Mouse (Mus musculus): Measurements from ENCODE around the gene Sncb. TPM values are rescaled to one million over a fixed set of nuclear protein-coding genes. Genes with fewer than 3 reads are reported as not detected.

Sncb gene
- polyA plus RNA-seq, 1 experiment from 2014 or later: 1.1 TPM

- no peak for DNase-seq (ENCODE audit: extremely low spot score, low spot score)
- Histone ChIP-seq H3K4me1 (peaks cover 29% of the 10 kb centered on the region), H3K27me3 (ENCODE audit: poor library complexity, severe bottlenecking) (peaks cover 73% of the 10 kb centered on the region), H3K27ac (peak overlapping the region; percentile 35; the same call in 1 of the 2 replicates), H3K4me3 (peak overlapping the region; percentile 56), H3K9me3 (no peaks in the 10 kb centered on the region), H3K36me3 (replicated peaks) (no peaks in the 10 kb centered on the region)
- WGBS: 5% methylated on average over 44 of the region's 44 CpGs
Observed at GRCm38 (mm10) chr13:54765281-54766191, 859 bp downstream of the Sncb start.

DNA sequence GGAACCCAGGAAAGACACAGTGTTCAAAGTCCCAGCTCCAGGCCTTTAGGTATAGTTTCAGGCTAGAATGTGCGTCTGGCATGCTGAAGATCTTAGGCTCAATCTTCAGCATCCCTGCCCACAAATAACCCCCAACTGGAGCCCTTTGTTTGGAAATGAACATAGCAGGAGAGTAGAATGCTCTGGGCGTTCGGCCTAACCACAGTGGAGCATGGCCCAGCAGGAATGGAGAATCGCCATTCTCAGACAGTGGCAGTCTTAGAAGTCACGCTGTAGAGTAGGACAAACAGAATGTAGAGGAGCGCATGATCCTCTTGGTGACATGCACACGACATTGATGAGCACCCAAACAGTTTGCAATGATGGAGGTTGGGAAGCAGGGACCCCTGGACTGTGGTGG, 5.5 kb downstream of the Sncb start:
- peaks cover 55% of the 10 kb centered on the region for H3K4me1 ChIP-seq

DNA sequence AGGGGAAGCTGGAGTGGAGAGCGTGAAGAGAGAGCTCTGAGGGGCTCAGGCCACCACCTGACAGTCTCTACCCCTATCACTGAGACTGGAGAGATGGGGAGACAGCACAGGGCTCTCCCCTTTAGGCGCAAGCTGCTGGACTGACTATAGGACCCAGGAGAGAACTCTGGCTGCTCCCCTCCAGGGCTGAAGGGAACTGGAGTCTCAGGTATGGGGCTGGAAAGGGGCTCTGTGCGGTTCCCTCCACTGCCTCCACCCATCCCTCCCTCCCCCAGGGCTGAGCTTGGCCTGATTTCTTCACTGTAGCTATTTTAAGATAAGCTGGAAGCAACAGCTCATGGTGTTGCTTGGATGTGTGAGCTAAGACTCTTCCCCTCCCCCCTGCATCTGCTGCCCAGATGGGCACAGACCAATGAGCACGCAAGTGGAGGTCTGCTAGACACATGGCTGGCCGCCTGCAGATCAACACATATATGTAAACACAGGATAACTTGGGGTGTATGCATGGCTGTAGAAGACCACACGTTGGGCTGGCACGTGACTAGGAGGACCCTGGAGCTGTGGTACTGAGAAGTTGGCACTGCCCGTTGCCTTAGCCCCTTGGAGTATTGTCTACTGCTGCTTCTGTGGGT, 6.1 kb downstream of the Sncb start:
- Histone ChIP-seq H3K9me3 (no peaks in the 10 kb centered on the region), H3K4me1 (peaks cover 53% of the 10 kb centered on the region), H3K4me3 (no peak overlapping the region), H3K27ac (0 out of 2 replicates have a peak overlapping the region, but pooled peaks have one; percentile 15), H3K36me3 (replicated peaks) (no peaks in the 10 kb centered on the region), H3K27me3 (ENCODE audit: poor library complexity, severe bottlenecking) (peaks cover 86% of the 10 kb centered on the region)
- 65% methylated on average over 8 of the region's 8 CpGs for WGBS
- no peak for DNase-seq (ENCODE audit: extremely low spot score, low spot score)

More for the DNA sequence above, 5.5 kb downstream of the Sncb start:
- H3K9me3 ChIP-seq: no peaks in the 10 kb centered on the region
- H3K4me3 ChIP-seq: no peak overlapping the region
- H3K27ac ChIP-seq: no peak overlapping the region
- H3K36me3 ChIP-seq (replicated peaks): no peaks in the 10 kb centered on the region
- DNase-seq (ENCODE audit: extremely low spot score, low spot score): no peak
- WGBS: 82% methylated on average over 7 of the region's 7 CpGs
- H3K27me3 ChIP-seq (ENCODE audit: poor library complexity, severe bottlenecking): peaks cover 86% of the 10 kb centered on the region

GRCm38 (mm10) chr13:54759496-54759895, 6.9 kb downstream of the Sncb start:
- 9% methylated on average over 7 of the region's 7 CpGs for WGBS
- H3K9me3 ChIP-seq: no peaks in the 10 kb centered on the region
- peaks cover 47% of the 10 kb centered on the region for H3K4me1 ChIP-seq
- H3K27ac ChIP-seq: peak overlapping the region; percentile 57; the same call in 1 of the 2 replicates
- no peaks in the 10 kb centered on the region for H3K36me3 ChIP-seq (replicated peaks)
- peak overlapping the region; percentile 56 for H3K4me3 ChIP-seq
- DNase-seq (ENCODE audit: extremely low spot score, low spot score): no peak
- peaks cover 84% of the 10 kb centered on the region for H3K27me3 ChIP-seq (ENCODE audit: poor library complexity, severe bottlenecking)

DNA sequence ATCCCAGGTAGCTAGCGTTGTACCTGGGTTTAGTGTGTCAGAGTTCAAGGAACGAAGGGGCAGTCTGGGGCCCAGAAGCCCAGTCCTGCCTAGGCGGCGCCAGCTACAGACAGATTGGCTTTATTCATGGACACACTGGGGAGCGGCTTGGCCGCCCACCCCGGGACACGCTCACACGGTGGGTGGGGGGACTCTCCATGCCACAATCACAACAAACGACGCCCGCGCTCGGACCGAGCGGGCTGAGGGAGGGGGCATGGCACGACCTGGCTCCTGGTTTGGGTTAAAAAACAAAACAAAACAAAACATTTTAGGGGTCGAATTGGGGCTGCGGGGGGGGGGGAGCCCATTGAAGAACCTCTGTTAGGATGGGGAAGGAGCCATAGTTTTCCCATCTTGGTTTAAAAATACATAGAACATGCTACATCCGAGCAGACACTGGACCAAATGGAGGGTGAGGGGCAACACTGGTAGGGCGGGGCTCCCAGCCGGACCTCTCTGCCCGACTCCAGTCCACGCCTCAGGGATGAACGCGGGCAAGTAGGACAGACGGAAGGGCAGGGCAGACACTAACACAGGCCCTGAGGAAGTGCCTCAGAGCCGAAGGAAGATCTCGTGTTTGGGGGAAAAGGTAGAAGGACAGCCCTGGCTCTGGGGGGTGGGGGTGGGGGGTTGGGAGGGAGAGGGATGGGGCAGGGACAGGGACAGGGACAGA, 7.5 kb downstream of the Sncb start:
- Histone ChIP-seq H3K4me3 (peak overlapping the region; percentile 56), H3K4me1 (peaks cover 49% of the 10 kb centered on the region), H3K27me3 (ENCODE audit: poor library complexity, severe bottlenecking) (peaks cover 83% of the 10 kb centered on the region), H3K36me3 (replicated peaks) (no peaks in the 10 kb centered on the region), H3K9me3 (no peaks in the 10 kb centered on the region), H3K27ac (peak overlapping the region; percentile 57)
- under 1% methylated on average over 29 of the region's 29 CpGs for WGBS
- no peak for DNase-seq (ENCODE audit: extremely low spot score, low spot score)

DNA sequence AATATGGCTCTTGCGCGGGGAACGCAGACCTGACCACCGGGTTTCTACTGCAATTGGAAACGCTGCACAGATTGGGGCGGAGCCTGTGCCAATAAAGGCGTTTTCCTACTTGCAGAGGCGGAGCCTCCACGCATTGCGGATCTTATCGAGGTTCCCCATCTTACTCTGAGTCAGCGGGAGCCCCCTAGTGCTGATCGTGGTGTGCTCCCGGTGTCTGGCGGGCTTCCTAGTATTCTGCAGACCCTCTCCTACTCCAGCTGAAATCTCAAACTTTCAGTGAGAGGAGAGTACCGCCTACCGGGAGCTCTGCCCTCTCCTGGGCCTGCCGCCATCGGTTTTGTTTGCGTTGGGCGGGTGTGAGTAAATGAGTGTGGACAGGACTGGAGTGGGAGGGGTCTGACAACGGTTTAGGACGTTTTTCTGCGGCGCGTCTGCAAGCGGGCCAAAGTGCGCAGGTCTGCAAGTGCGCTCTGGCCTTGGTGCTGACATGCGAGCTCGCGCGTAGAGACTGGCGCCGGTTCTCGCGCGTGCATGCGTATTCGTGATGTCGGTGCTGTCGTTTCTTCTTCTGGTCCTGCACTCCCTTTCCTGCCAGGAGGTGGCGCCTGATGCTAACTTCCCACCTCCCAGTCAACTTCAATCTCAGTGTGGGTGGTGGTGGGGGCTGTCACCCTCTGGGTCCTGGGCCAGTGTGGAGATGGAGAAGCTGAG, 8.2 kb downstream of the Sncb start:
- DNase-seq (ENCODE audit: extremely low spot score, low spot score): peak; percentile 92
- Histone ChIP-seq H3K27me3 (ENCODE audit: poor library complexity, severe bottlenecking) (peaks cover 82% of the 10 kb centered on the region), H3K4me1 (peaks cover 49% of the 10 kb centered on the region), H3K36me3 (replicated peaks) (no peaks in the 10 kb centered on the region), H3K4me3 (peak overlapping the region; percentile 56), H3K27ac (peak overlapping the region; percentile 77), H3K9me3 (no peaks in the 10 kb centered on the region)
- WGBS: under 1% methylated on average over 43 of the region's 43 CpGs

DNA sequence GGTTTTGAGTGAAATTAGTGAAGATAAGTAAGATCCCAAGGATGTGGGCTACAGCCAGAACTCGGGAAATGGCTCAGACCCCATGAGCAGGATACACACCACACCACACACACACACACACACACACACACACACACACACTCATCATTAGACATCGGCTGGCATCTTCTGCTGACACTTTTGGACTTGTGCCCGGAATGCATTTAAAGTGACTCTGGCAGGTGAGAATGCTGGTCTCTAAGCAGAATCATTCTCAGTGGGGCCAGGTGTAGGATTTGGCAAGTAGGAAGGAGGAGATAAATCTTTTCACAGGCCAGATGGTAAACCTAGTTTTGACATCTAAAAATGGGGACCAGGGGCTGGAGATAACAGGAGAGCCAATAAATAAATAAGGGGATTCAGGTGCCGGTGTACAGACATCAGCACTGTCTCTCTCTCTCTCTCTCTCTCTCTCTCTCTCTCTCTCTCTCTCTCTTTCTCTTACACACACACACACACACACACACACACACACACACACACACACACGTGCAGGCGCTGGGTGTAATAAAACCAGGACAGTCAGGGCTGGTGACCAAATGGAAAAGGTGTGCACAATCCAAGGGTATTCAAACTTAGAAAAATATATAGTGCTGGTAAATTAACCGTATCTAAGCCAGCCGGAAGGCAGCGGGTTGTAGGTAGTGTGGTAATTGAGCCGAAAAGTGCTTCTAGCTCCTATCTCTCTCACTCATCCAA, 9.1 kb downstream of the Sncb start:
- Histone ChIP-seq H3K27me3 (ENCODE audit: poor library complexity, severe bottlenecking) (peaks cover 82% of the 10 kb centered on the region), H3K36me3 (replicated peaks) (no peaks in the 10 kb centered on the region), H3K4me1 (peaks cover 49% of the 10 kb centered on the region), H3K4me3 (peak overlapping the region; percentile 56), H3K27ac (no peak overlapping the region), H3K9me3 (no peaks in the 10 kb centered on the region)
- DNase-seq (ENCODE audit: extremely low spot score, low spot score): no peak
- 46% methylated on average over 10 of the region's 10 CpGs for WGBS

- Histone ChIP-seq H3K27ac (no peak overlapping the region), H3K4me3 (no peak overlapping the region), H3K4me1 (peaks cover 49% of the 10 kb centered on the region), H3K9me3 (no peaks in the 10 kb centered on the region), H3K36me3 (replicated peaks) (no peaks in the 10 kb centered on the region), H3K27me3 (ENCODE audit: poor library complexity, severe bottlenecking) (peaks cover 82% of the 10 kb centered on the region)
- no peak for DNase-seq (ENCODE audit: extremely low spot score, low spot score)
- 86% methylated on average over 8 of the region's 8 CpGs for WGBS
Observed at GRCm38 (mm10) chr13:54756156-54756712, 10.2 kb downstream of the Sncb start.

DNA sequence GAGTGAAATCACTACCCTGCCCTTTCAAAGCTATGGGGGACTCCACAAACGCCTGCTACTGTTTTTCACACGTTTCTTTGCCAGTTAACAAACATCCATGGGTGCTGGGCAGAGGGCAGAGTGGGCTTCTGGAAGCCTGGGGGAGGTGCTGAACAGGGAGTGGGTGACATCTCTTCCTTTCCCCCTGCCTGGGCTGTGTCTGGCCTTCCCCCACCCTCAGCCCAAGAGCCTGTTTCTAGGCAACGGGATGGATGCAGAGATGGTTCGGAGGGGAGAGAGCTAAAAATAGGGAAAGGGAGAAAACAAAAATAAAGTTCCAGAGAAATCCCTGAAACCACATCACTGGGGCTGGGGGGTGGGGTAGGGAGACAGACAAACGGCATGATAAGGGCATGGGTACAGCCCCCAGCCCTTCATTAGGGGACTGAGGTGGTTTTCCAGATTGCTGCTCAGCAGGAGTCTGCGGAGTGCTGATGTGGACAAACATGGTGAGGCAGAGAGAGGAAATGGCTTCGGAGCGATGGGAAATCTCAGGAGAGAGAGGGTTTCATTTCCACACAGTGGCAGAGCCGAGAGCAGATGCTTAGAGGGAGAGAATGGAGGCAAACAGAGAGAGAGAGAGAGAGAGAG, 11.1 kb downstream of the Sncb start:
- Histone ChIP-seq H3K4me3 (no peak overlapping the region), H3K27me3 (ENCODE audit: poor library complexity, severe bottlenecking) (peaks cover 82% of the 10 kb centered on the region)

DNA sequence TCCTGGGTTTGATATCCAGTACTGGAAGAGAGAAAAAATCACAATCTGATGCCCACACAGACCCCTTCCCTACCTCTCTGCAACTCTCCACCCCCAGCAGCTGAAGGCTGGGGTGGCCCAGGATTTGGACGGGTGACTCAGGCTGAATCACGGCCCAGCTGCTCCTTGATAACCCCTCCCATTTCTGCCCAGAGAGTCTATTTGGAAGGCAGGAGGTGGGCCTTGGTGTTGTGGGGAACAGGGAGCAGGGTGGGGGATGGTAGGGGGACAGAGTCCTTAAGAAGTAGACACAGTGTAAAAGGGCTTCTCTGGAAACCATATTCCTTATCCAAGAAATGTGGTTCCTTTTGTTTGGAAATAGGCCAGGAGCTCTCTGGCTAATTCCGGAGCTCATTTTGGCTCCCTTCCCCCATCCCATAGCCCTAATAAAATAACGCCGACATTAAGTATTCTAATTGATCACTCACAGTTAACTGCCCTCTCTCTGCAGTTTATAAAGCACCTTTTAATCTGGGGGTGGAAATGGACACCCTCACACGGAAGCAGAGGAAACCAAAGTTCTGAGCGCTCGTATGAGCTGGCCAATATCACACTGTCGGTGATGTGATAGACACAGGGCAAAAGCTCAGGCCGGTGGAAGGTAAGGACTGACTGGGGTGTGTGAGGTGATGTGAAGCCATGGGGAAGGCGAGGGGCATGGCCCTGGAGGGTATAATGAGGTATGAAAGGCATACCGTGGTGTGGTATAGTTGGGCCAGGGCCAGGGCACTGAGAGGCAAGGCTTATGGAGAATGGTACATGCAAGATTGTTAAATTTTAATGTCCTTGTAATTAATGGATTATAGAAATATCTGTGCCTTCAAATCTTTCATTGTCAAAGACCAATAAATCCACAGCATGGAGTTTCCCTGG, 12.0 kb downstream of the Sncb start:
- Histone ChIP-seq H3K36me3 (replicated peaks) (no peaks in the 10 kb centered on the region), H3K4me3 (no peak overlapping the region), H3K4me1 (peaks cover 42% of the 10 kb centered on the region), H3K27me3 (ENCODE audit: poor library complexity, severe bottlenecking) (peaks cover 82% of the 10 kb centered on the region), H3K9me3 (no peaks in the 10 kb centered on the region), H3K27ac (no peak overlapping the region)
- 52% methylated on average over 12 of the region's 12 CpGs for WGBS
- DNase-seq (ENCODE audit: extremely low spot score, low spot score): no peak

More for the DNA sequence above, 11.1 kb downstream of the Sncb start:
- Histone ChIP-seq H3K9me3 (no peaks in the 10 kb centered on the region), H3K36me3 (replicated peaks) (no peaks in the 10 kb centered on the region), H3K4me1 (peaks cover 44% of the 10 kb centered on the region), H3K27ac (no peak overlapping the region)
- DNase-seq (ENCODE audit: extremely low spot score, low spot score): no peak
- 28% methylated on average over 9 of the region's 9 CpGs for WGBS

All from forebrain, embryonic 10.5 days (tissue).